Mouse (Mus musculus) left cerebral cortex, postnatal 14 days (tissue): ENCODE measurements around the gene Tex21. TPM values are rescaled to one million over a fixed set of nuclear protein-coding genes. Genes with fewer than 3 reads are reported as not detected.
A peak's percentile ranks its signal among the peaks of the same experiment; 100 is the strongest.
"Not testable (repeated sequence)": the region's sequence is repeated elsewhere in the genome, so short reads cannot be mapped to it uniquely, and the experiment has no call there.

Experiments used
- DNase-seq, 2 experiments: peaks; one replicate each; pipeline ENCODE4 v3.0.0; 2021 to 2022; ENCODE audit warnings: low spot score in 2 of 2, mixed read lengths in 1 of 2
- intact Hi-C: fragments of 180-260 bp; cut with DNase I; formaldehyde crosslinking; loops from one replicate; pipeline ENCODE4 v1.15.1; 2025
- total RNA-seq, 2 experiments: library from RNA; stranded (reverse); gene quantifications; 2 replicates each; pipeline ENCODE4 v1.2.3; 2021

The Tex21 gene
- total RNA-seq, 2 experiments from 2014 or later = not detected

- intact Hi-C loops = loop anchor here (10.0 kb wide), 1 partner anchor 211 kb away; no protein-coding TSS in a partner anchor
- DNase-seq = no peak
Measured at GRCm38 (mm10) chr12:76263876-76264275, 17.3 kb upstream of the Tex21 start.

- no peak for DNase-seq
- intact Hi-C loops = loop anchor here (10.0 kb wide), 1 partner anchor 212 kb away; no protein-coding TSS in a partner anchor
Measured at GRCm38 (mm10) chr12:76262918-76263317, 16.4 kb upstream of the Tex21 start.

- no peak for DNase-seq
- intact Hi-C loops = loop anchor here (10.0 kb wide), 1 partner anchor 213 kb away; no protein-coding TSS in a partner anchor
Measured at GRCm38 (mm10) chr12:76261556-76261955, 15.0 kb upstream of the Tex21 start.

GRCm38 (mm10) chr12:76260673-76261072 is 14.1 kb upstream of the Tex21 start:
- intact Hi-C loops = loop anchor here (10.0 kb wide), 1 partner anchor 214 kb away; no protein-coding TSS in a partner anchor
- DNase-seq = no peak

- no peak for DNase-seq
- intact Hi-C loops = no loop called here
Measured at GRCm38 (mm10) chr12:76256114-76256843, 9.7 kb upstream of the Tex21 start.

GRCm38 (mm10) chr12:76255499-76255875 is 8.9 kb upstream of the Tex21 start:
- intact Hi-C loops = no loop called here
- no peak for DNase-seq

- DNase-seq = peak; percentile 96 to 98
- intact Hi-C loops = no loop called here
Measured at GRCm38 (mm10) chr12:76254725-76255498, 8.4 kb upstream of the Tex21 start, which contains the start of gene Mthfd1. Mthfd1 (plus strand) TSS chr12:76255298.

- intact Hi-C loops = no loop called here
- DNase-seq = no peak
Measured at GRCm38 (mm10) chr12:76253991-76254390, 7.4 kb upstream of the Tex21 start.

- DNase-seq = no peak
- intact Hi-C loops = no loop called here
Measured at GRCm38 (mm10) chr12:76253591-76253990, 7.0 kb upstream of the Tex21 start.

GRCm38 (mm10) chr12:76253090-76253489 is 6.5 kb upstream of the Tex21 start:
- DNase-seq = no peak
- intact Hi-C loops = no loop called here

GRCm38 (mm10) chr12:76244981-76245380 is 1.6 kb downstream of the Tex21 start:
- DNase-seq = no peak
- intact Hi-C loops = no loop called here

- intact Hi-C loops = no loop called here
- no peak for DNase-seq
Measured at GRCm38 (mm10) chr12:76241833-76242232, 4.7 kb downstream of the Tex21 start.

GRCm38 (mm10) chr12:76241084-76241483 is 5.5 kb downstream of the Tex21 start:
- intact Hi-C loops = no loop called here
- no peak for DNase-seq

- intact Hi-C loops = no loop called here
- DNase-seq = no peak
Measured at GRCm38 (mm10) chr12:76240670-76241069, 5.9 kb downstream of the Tex21 start.

- DNase-seq = no peak
- intact Hi-C loops = no loop called here
Measured at GRCm38 (mm10) chr12:76239839-76240571, 6.5 kb downstream of the Tex21 start.

- DNase-seq = no peak
- intact Hi-C loops = no loop called here
Measured at GRCm38 (mm10) chr12:76239145-76239838, 7.3 kb downstream of the Tex21 start.

GRCm38 (mm10) chr12:76235253-76235652 is 11.3 kb downstream of the Tex21 start:
- no peak for DNase-seq
- intact Hi-C loops = no loop called here

- intact Hi-C loops = no loop called here
- DNase-seq = no peak
Measured at GRCm38 (mm10) chr12:76230644-76231043, 15.9 kb downstream of the Tex21 start.

GRCm38 (mm10) chr12:76222104-76222503 is 24.4 kb downstream of the Tex21 start:
- not testable (repeated sequence) for DNase-seq

More at GRCm38 (mm10) chr12:76222104-76222503, 24.4 kb downstream of the Tex21 start:
- intact Hi-C loops = not testable (repeated sequence)
